Mouse (Mus musculus): ENCODE results near the gene Rapgef6.
"Not testable (repeated sequence)": the region's sequence is repeated elsewhere in the genome, so short reads cannot be mapped to it uniquely, and the experiment has no call there.

Rapgef6 gene

GRCm38 (mm10) chr11:54592585-54592984, 69.9 kb downstream of the Rapgef6 start:
- DNase-seq = no peak

DNA sequence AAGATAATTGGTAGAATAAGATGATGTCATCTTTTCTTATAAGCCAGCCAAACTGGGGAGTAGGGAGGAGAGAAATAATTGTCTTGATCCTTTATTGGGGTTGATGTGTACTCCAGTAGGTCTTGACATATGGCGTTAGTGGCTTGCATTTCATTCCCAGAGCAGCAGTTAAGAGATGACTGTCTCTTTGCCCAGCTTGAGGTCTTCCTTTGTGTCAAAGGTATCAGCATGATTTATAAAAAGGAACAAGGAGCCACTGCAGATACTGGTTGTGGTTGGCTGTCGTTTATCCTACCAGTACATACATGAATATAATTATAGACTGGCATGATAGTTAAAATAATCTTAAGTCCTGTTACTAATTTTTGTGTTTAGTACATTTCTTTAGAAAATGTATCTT, 71.4 kb downstream of the Rapgef6 start:
- no peak for DNase-seq

DNA sequence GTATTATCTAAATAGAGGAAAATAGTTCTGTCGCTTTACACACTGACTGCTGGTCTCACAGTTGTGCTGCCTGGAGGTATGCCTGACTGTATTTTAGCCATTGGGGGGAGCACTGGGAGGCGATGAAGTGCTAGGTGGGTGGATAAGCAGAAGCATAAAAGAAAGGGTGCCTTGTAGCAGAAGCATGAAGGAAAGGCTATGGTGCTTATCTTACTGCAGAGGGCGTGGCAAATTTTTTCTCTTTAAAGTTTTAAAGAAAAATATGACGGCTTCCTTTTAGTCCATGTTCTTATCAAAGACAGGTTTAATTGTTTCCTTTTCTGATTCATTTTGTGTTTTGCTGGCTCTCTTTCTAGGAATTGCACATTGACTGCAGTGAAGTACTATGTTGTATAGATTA, 72.4 kb downstream of the Rapgef6 start:
- no peak for DNase-seq

- DNase-seq = no peak
Observed at GRCm38 (mm10) chr11:54595905-54596555, 73.4 kb downstream of the Rapgef6 start.

- DNase-seq = no peak
Observed at GRCm38 (mm10) chr11:54597902-54598447, 75.3 kb downstream of the Rapgef6 start.

GRCm38 (mm10) chr11:54601121-54601520, 78.5 kb downstream of the Rapgef6 start:
- DNase-seq = no peak

DNA sequence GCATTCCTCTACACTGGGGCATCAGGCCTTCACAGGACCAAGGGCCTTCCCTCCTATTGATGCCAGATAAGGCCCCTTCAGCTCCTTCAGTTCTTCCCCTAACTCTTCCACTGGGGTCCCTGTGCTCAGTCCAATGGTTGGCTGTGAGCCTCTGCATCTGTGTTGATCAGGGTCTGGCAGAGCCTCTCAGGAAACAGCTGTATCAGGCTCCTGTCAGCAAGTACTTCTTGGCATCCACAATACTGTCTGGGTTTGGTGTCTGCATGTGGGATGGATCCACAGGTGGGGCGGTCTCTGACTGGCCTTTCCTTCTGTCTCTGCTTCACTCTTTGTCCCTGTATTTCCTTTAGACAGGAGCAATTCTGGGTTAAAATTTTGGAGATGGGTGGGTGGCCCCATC, 80.1 kb downstream of the Rapgef6 start:
- not testable (repeated sequence) for DNase-seq

DNA sequence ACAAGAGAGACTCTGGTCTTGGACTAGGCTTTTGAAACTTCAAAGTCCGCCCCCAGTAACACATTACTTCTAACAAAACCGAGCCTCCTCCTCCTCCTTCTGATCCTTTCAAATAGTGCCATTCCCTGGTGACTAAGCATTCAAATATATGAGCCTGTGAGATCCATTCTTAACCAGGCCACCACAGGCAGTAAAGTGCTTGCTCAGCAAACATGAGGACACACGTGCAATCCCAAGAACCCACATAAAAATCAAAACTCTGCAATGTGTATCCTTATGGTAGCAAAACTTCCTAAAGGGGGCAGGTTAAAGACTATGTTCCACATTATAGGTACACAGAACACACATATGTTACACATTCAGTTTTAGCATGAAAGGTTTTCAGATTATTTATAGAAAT, 81.8 kb downstream of the Rapgef6 start:
- no peak for DNase-seq

- DNase-seq = no peak
Observed at GRCm38 (mm10) chr11:54613628-54614027, 91.0 kb downstream of the Rapgef6 start.

DNA sequence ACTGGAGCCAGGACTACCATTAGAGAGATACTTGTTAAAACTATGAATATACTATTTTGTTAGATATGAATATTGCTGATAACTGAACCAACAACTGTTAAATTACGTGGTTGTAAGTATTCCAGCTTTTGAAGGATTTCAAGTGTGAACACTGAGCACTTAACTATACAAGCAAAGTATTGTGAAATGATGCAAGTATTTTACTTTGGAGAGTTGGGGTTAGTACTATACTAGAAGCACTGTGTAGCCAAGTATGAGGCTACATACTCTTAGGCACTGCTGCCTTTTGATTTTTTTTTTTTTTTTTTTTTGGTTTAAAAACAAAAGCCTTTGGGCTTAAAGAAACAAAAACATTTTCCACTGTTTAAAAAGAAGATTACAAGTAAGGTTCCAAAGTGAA, 91.9 kb downstream of the Rapgef6 start:
- no peak for DNase-seq

DNA sequence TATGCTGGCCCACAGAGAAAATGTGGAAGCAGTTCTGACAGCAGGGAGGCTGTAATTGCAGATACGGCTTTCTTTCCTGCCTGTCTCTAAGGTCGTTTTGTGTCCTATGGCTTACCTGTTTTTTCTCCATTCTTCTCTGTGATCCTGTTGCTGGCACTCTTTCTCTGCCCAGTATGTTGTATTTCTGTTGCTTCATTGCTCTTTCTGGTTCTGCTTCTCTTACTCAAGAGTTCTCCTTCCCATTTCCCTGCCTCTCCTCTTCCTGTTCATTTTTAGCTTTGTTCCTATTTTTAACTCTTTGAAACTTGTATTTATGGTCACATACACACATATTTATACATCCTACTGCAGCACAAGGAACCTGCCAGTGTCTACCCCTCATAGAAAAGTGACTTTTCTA, 96.2 kb downstream of the Rapgef6 start:
- DNase-seq = no peak

DNA sequence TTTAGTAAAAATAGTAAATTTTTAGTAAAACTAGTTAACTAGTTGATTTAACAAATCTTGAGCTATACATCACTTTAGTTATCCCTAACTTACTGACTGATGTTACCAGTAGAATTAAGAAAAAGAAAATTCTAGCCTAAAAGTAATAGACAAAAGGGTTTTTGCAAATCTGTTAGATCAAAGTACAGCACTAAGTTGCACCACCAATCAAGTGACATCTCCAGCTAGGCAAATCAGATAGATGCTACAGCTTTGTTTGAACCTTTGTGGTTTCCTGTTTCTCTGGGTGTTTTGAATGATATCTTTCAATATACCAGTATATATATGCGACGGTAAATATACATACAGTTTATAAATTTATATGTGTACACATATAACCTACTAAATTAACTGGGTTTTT, 99.1 kb downstream of the Rapgef6 start:
- no peak for DNase-seq

GRCm38 (mm10) chr11:54626905-54627304, 104.3 kb downstream of the Rapgef6 start:
- DNase-seq = no peak

- no peak for DNase-seq
Observed at GRCm38 (mm10) chr11:54646420-54646819, 123.8 kb downstream of the Rapgef6 start.

DNA sequence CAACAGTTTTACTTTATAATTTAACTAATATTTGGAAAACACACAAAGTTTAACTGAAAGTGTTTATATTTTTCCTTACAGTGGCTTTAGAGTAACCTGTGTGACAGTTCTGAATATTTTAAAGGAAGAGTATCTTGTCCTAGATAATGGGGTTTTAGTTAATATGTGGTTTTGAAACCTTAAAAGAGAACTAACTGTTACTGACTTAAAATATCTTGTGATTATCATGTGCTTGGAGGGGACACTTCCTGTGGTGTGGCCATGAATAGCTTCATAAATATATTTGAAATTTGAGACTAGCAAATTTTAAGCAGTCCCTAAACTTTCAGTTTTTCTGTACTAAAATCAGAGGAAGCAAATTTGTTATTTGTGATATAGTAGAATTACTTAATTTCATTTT, 125.9 kb downstream of the Rapgef6 start:
- DNase-seq = no peak

DNA sequence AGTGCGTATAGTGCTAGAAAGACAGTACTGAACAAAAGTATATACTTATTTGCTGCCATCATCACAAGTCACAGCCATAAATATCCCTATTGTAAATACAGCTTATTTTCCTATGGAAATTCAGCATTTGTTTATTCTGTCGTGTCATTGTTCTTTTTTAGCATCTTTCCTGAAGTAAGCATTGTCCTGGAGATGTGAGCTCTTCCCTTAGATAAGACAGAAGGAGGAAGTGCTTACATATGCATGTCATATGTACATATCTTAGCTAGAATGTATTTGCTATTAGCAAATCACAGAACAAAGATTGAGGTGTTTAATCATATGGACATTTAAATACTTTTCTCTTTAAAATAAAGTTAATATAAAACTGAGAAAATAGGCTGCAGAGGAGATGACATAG, 132.8 kb downstream of the Rapgef6 start:
- no peak for DNase-seq

GRCm38 (mm10) chr11:54673575-54674298, 151.1 kb downstream of the Rapgef6 start:
- no peak for DNase-seq

DNA sequence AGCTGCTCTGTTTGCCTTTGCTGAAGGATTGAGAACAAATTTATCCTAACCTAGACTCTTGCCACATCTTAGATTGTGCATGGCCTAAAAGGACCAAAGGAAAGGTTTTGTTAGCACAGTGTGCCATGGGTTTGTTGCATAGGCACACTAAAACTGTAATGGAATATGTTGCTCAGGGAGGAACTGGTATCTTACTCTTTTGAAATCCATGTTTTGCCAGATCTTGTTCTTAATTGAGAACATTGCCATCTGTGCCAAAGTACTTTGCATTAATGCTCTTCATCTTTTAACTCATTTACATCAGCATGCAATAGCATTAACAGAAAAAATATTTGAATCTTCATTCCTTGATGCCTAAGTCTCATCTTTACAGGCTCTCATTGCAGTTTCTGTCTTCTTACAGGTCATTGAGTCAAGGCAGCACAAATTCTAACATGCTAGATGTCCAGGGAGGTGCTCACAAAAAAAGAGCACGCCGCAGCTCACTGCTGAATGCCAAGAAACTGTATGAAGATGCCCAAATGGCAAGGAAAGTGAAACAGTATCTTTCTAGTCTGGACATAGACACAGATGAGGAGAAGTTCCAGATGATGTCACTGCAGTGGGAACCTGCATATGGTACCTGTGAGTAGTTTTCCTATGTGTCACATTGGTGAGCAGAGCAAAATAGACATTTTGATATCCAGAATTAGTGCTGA, 153.3 kb downstream of the Rapgef6 start:
- no peak for DNase-seq

GRCm38 (mm10) chr11:54679141-54679540, 156.5 kb downstream of the Rapgef6 start:
- no peak for DNase-seq

DNA sequence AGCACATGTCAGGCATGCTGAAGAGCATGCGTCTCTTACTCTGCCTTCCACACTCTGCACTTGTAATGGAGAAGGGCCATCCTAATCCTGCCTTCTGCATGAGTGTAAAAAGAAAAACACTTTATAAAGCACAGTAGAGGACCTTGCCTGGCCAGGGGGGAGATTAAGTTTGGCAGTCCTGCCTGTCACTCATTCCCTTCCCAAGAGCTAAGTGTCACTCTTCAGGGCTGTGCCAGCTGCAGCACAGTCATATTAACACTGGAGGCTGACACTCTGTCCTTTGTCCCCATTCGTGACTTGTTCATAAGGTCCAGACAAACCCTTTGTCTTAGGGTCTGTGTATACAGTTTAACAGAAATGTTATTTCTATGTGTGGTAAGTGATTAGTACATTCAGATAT, 162.2 kb downstream of the Rapgef6 start:
- no peak for DNase-seq

GRCm38 (mm10) chr11:54690171-54690570, 167.5 kb downstream of the Rapgef6 start:
- DNase-seq = peak in 1 of 2 experiments; percentile 7

DNA sequence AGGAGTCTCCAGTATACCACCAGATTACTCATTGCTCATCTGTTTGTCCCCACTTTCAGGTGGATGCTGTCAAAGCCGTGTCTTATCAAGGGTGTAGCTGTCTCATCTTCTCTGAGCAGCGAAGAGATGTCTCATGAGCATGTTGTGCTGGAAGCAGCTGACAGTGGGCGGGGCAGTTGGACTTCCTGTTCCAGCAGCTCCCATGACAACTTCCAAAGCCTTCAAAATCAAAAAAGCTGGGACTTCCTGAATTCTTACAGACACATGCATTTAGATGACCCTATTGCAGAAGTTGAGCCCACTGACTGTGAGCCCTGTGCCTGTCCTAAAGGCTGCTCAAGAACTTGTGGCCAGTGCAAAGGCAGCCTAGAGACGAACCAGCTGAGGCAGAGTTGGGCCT, 168.5 kb downstream of the Rapgef6 start:
- DNase-seq = peak; percentile 59 to 66

DNA sequence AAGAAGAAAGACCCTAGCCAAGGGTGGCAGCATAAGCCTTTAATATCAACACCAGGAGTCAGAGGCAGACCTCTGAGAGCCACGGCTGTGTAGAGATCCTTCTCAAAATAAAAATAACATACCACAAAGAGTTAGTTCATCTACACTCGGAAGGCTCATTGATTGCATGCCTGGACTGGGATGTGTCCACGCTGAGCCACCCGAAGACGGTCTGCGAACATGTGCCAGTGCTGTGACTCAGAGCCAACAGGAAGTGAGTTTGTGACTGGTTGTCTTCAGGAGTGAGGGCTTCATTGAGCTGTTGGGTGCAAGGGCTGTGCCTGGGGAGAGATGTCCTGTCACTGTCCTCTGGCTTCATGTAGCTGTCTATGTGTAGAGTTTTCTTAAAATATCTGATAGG, 171.0 kb downstream of the Rapgef6 start:
- no peak for DNase-seq

- DNase-seq = no peak
Observed at GRCm38 (mm10) chr11:54694291-54694690, 171.6 kb downstream of the Rapgef6 start.

All from lung, adult 18-20 months (tissue).